Mouse (Mus musculus) neural tube, embryonic 12.5 days (tissue): ENCODE data around the gene Calhm5. TPM values are rescaled to one million over a fixed set of nuclear protein-coding genes. Genes with fewer than 3 reads are reported as not detected.
A peak's percentile ranks its signal among the peaks of the same experiment; 100 is the strongest.

Experiments used
- ATAC-seq: fragments of 200-750 bp; cut with Nextera tagmentation; 2 replicates; pipeline ENCODE4 v1.8.0; 2017; ENCODE audit warnings: low read depth, mild to moderate bottlenecking, moderate TSS enrichment, moderate library complexity; ENCODE audit not compliant: low FRiP score
- H3K27ac ChIP-seq: fragments of 300-500 bp; sonication (generic); 2 replicates; pipeline ENCODE4 v1.5.1; 2016
- H3K27me3 ChIP-seq: fragments of 300-500 bp; sonication (generic); replicated peaks from 2 replicates; pipeline ENCODE4 v1.6.1; 2016; ENCODE audit warnings: mild to moderate bottlenecking
- H3K36me3 ChIP-seq: fragments of 300-500 bp; sonication (generic); 2 replicates; pipeline ENCODE4 v1.6.1; 2016; ENCODE audit warnings: mild to moderate bottlenecking
- H3K4me1 ChIP-seq: fragments of 300-500 bp; sonication (generic); 2 replicates; pipeline ENCODE4 v1.6.1; 2016
- H3K4me2 ChIP-seq: fragments of 300-500 bp; sonication (generic); replicated peaks from 2 replicates; pipeline ENCODE4 v1.6.1; 2016; ENCODE audit warnings: mild to moderate bottlenecking
- H3K4me3 ChIP-seq: fragments of 300-500 bp; sonication (generic); 2 replicates; pipeline ENCODE4 v1.5.1; 2016
- H3K9ac ChIP-seq: fragments of 300-500 bp; sonication (generic); 2 replicates; pipeline ENCODE4 v1.6.1; 2016; ENCODE audit warnings: mild to moderate bottlenecking
- H3K9me3 ChIP-seq: fragments of 300-500 bp; sonication (generic); 2 replicates; pipeline ENCODE4 v1.6.1; 2016; ENCODE audit warnings: mild to moderate bottlenecking
- WGBS: fragments of 180-500 bp; shearing (Covaris S2); methylation state at CpG from one replicate; pipeline ENCODE4 v1.1.7; 2016; 5-methylcytosine and 5-hydroxymethylcytosine counted together
- polyA plus RNA-seq: library from polyadenylated mRNA; unstranded; fragments of >200 nt; fragmentation: Nextera tagmentation; extraction: Ambion mirVana; gene quantifications from 2 replicates; pipeline ENCODE4 v1.2.1, GENCODE M21; 2016

The Calhm5 gene
- polyA plus RNA-seq, result 0.14 and 0.16 TPM in 2 replicates

GRCm38 (mm10) chr10:34096418-34096883 lies at the start of gene Calhm5:
Gene Calhm5 (minus strand): TSS chr10:34096519.
- Histone ChIP-seq H3K9ac (peak within 1 kb of the TSS; percentile 21; the same call in 1 of the 2 replicates), H3K4me2 (peak within 1 kb of the TSS; percentile 45), H3K4me1 (no peaks in the 10 kb centered on the region), H3K27ac (no peak within 1 kb of the TSS), H3K4me3 (no peak within 1 kb of the TSS), H3K27me3 (no peaks in the 10 kb centered on the region), H3K36me3 (no peaks in the 10 kb centered on the region), H3K9me3 (no peaks in the 10 kb centered on the region)
- WGBS, result 33% methylated on average over 9 of the region's 9 CpGs
- 0 out of 2 replicates have a peak, but pooled peaks have one; percentile 50 for ATAC-seq

- no peak for ATAC-seq
- no peak overlapping the region for H3K4me2 ChIP-seq
- no peaks in the 10 kb centered on the region for H3K27me3 ChIP-seq
- H3K36me3 ChIP-seq, result no peaks in the 10 kb centered on the region
- H3K9ac ChIP-seq, result no peak overlapping the region
- no peaks in the 10 kb centered on the region for H3K4me1 ChIP-seq
- WGBS, result 89% methylated on average over 2 of the region's 2 CpGs
- no peak overlapping the region for H3K27ac ChIP-seq
- H3K4me3 ChIP-seq, result no peak overlapping the region
- no peaks in the 10 kb centered on the region for H3K9me3 ChIP-seq
These were observed 45.4 kb upstream of the Calhm5 start for GRCm38 (mm10) chr10:34141693-34142092.

- no peaks in the 10 kb centered on the region for H3K4me1 ChIP-seq
- H3K4me3 ChIP-seq, result no peak overlapping the region
- no peaks in the 10 kb centered on the region for H3K36me3 ChIP-seq
- no peak overlapping the region for H3K27ac ChIP-seq
- no peak overlapping the region for H3K4me2 ChIP-seq
- 76% methylated on average over 4 of the region's 4 CpGs for WGBS
- no peak overlapping the region for H3K9ac ChIP-seq
- no peaks in the 10 kb centered on the region for H3K9me3 ChIP-seq
- no peaks in the 10 kb centered on the region for H3K27me3 ChIP-seq
- ATAC-seq, result no peak
These were observed 43.4 kb upstream of the Calhm5 start for GRCm38 (mm10) chr10:34139768-34140167.

- Histone ChIP-seq H3K4me1 (no peaks in the 10 kb centered on the region), H3K27me3 (no peaks in the 10 kb centered on the region), H3K36me3 (no peaks in the 10 kb centered on the region), H3K4me2 (no peak overlapping the region), H3K9ac (no peak overlapping the region), H3K4me3 (no peak overlapping the region), H3K9me3 (no peaks in the 10 kb centered on the region), H3K27ac (no peak overlapping the region)
- 77% methylated on average over 6 of the region's 6 CpGs for WGBS
- no peak for ATAC-seq
These were observed 41.7 kb upstream of the Calhm5 start for GRCm38 (mm10) chr10:34138027-34138426.

GRCm38 (mm10) chr10:34136432-34136831 lies 40.1 kb upstream of the Calhm5 start:
- Histone ChIP-seq H3K4me3 (no peak overlapping the region), H3K36me3 (no peaks in the 10 kb centered on the region), H3K27me3 (no peaks in the 10 kb centered on the region), H3K9ac (no peak overlapping the region), H3K4me1 (no peaks in the 10 kb centered on the region), H3K9me3 (no peaks in the 10 kb centered on the region), H3K4me2 (no peak overlapping the region), H3K27ac (no peak overlapping the region)
- 28% methylated on average over 6 of the region's 6 CpGs for WGBS
- no peak for ATAC-seq

- H3K4me3 ChIP-seq, result no peak overlapping the region
- H3K27ac ChIP-seq, result no peak overlapping the region
- no peak overlapping the region for H3K9ac ChIP-seq
- no peaks in the 10 kb centered on the region for H3K4me1 ChIP-seq
- no peaks in the 10 kb centered on the region for H3K36me3 ChIP-seq
- no peak overlapping the region for H3K4me2 ChIP-seq
- WGBS, result 73% methylated on average over 2 of the region's 2 CpGs
- no peak for ATAC-seq
- 0 out of 2 replicates have a peak, but pooled peaks cover 6% of the 10 kb centered on the region for H3K27me3 ChIP-seq
- H3K9me3 ChIP-seq, result no peaks in the 10 kb centered on the region
These were observed 35.0 kb upstream of the Calhm5 start for GRCm38 (mm10) chr10:34131356-34131755.

GRCm38 (mm10) chr10:34128391-34128790 lies 32.1 kb upstream of the Calhm5 start:
- Histone ChIP-seq H3K27ac (no peak overlapping the region), H3K36me3 (no peaks in the 10 kb centered on the region), H3K4me3 (no peak overlapping the region), H3K9ac (no peak overlapping the region), H3K27me3 (0 out of 2 replicates have a peak, but pooled peaks cover 6% of the 10 kb centered on the region), H3K9me3 (no peaks in the 10 kb centered on the region), H3K4me2 (no peak overlapping the region), H3K4me1 (no peaks in the 10 kb centered on the region)
- ATAC-seq, result no peak
- WGBS, result 87% methylated on average over 6 of the region's 6 CpGs

- WGBS, result 22% methylated on average over 44 of the region's 44 CpGs
- H3K4me1 ChIP-seq, result no peaks in the 10 kb centered on the region
- H3K9me3 ChIP-seq, result no peaks in the 10 kb centered on the region
- H3K36me3 ChIP-seq, result no peaks in the 10 kb centered on the region
- ATAC-seq, result peak; percentile 76
- peak within 1 kb of the TSS; percentile 46 for H3K4me3 ChIP-seq
- no peak within 1 kb of the TSS for H3K27ac ChIP-seq
- H3K9ac ChIP-seq, result peak within 1 kb of the TSS; percentile 45
- 0 out of 2 replicates have a peak, but pooled peaks cover 6% of the 10 kb centered on the region for H3K27me3 ChIP-seq
- peak within 1 kb of the TSS; percentile 84 for H3K4me2 ChIP-seq
These were observed 31.4 kb upstream of the Calhm5 start, which contains the start of gene Calhm6 for GRCm38 (mm10) chr10:34127392-34128378. Gene Calhm6 (minus strand): TSS chr10:34127984.

- no peak overlapping the region for H3K4me3 ChIP-seq
- ATAC-seq, result no peak
- no peaks in the 10 kb centered on the region for H3K9me3 ChIP-seq
- no peak overlapping the region for H3K27ac ChIP-seq
- no peaks in the 10 kb centered on the region for H3K4me1 ChIP-seq
- no peak overlapping the region for H3K4me2 ChIP-seq
- H3K27me3 ChIP-seq, result no peaks in the 10 kb centered on the region
- H3K36me3 ChIP-seq, result no peaks in the 10 kb centered on the region
- WGBS, result 91% methylated on average over 2 of the region's 2 CpGs
- H3K9ac ChIP-seq, result no peak overlapping the region
These were observed 22.1 kb upstream of the Calhm5 start for GRCm38 (mm10) chr10:34118421-34118820.

- Histone ChIP-seq H3K9ac (no peak overlapping the region), H3K9me3 (no peaks in the 10 kb centered on the region), H3K4me2 (no peak overlapping the region), H3K27ac (no peak overlapping the region), H3K36me3 (no peaks in the 10 kb centered on the region), H3K4me1 (no peaks in the 10 kb centered on the region), H3K27me3 (no peaks in the 10 kb centered on the region), H3K4me3 (no peak overlapping the region)
- ATAC-seq, result no peak
These were observed 21.5 kb upstream of the Calhm5 start for GRCm38 (mm10) chr10:34117770-34118169.

- no peak overlapping the region for H3K4me2 ChIP-seq
- 61% methylated on average over 3 of the region's 3 CpGs for WGBS
- H3K27me3 ChIP-seq, result no peaks in the 10 kb centered on the region
- ATAC-seq, result no peak
- H3K36me3 ChIP-seq, result no peaks in the 10 kb centered on the region
- H3K4me1 ChIP-seq, result no peaks in the 10 kb centered on the region
- no peaks in the 10 kb centered on the region for H3K9me3 ChIP-seq
- H3K9ac ChIP-seq, result no peak overlapping the region
- no peak overlapping the region for H3K4me3 ChIP-seq
- H3K27ac ChIP-seq, result no peak overlapping the region
These were observed 20.8 kb upstream of the Calhm5 start for GRCm38 (mm10) chr10:34117131-34117530.

- Histone ChIP-seq H3K36me3 (no peaks in the 10 kb centered on the region), H3K4me3 (no peak overlapping the region), H3K27ac (no peak overlapping the region), H3K4me2 (no peak overlapping the region), H3K9ac (no peak overlapping the region), H3K4me1 (no peaks in the 10 kb centered on the region), H3K27me3 (no peaks in the 10 kb centered on the region), H3K9me3 (no peaks in the 10 kb centered on the region)
- no peak for ATAC-seq
- WGBS, result 76% methylated on average over 4 of the region's 4 CpGs
These were observed 15.8 kb upstream of the Calhm5 start for GRCm38 (mm10) chr10:34111964-34112738.
